10 mouse cellular contexts compared by ENCODE assay signal in genomic region chr12:99340418-99341182, GRCm38 (mm10).
DNase-seq lines count a peak whose midpoint lies in the region; ATAC-seq and TF ChIP-seq lines count a peak whose summit lies in the region.
"Had no signal": no experiment of that assay in that cellular context is flagged by ENCODE, and none has a peak within 500 bp of the region (broad histone marks: within the 10 kb centered on the region; RNA-seq: fewer than 3 reads in every experiment).

No protein-coding gene starts in this region.

- H3K9ac ChIP-seq in embryonic facial prominence, embryonic 14.5 days (ENCODE audit: low read depth, low read length) = no peak overlapping the region
- no peak overlapping the region for H3K9ac ChIP-seq in intestine, postnatal 0 days (ENCODE audit: low read depth, low read length)
- no peak overlapping the region for H3K9ac ChIP-seq in neural tube, embryonic 15.5 days (replicated peaks)
- H3K9ac ChIP-seq: embryonic facial prominence, embryonic 15.5 days had no signal

- peak; percentile 54; the same call in 1 of the 2 replicates for TF ChIP-seq CTCF in intestine, postnatal 0 days (IDR thresholded peaks at IDR 0.05; ENCODE audit: low read depth)

- peaks cover 11% of the 10 kb centered on the region for H3K36me3 ChIP-seq in embryonic facial prominence, embryonic 14.5 days (ENCODE audit: control insufficient read depth, insufficient read depth, low read length)
- peaks cover 14% of the 10 kb centered on the region for H3K36me3 ChIP-seq in intestine, postnatal 0 days (ENCODE audit: control insufficient read depth, insufficient read depth)
- no peaks in the 10 kb centered on the region for H3K36me3 ChIP-seq in neural tube, embryonic 15.5 days
- H3K36me3 ChIP-seq: embryonic facial prominence, embryonic 15.5 days had no signal

- no peaks in the 10 kb centered on the region for H3K27me3 ChIP-seq in embryonic facial prominence, embryonic 14.5 days (replicated peaks; ENCODE audit: control insufficient read depth, insufficient read depth, low read length)
- H3K27me3 ChIP-seq in intestine, postnatal 0 days (replicated peaks; ENCODE audit: control insufficient read depth, insufficient read depth, low read length) = no peaks in the 10 kb centered on the region
- H3K27me3 ChIP-seq in neural tube, embryonic 15.5 days (replicated peaks) = no peaks in the 10 kb centered on the region
- H3K27me3 ChIP-seq: embryonic facial prominence, embryonic 15.5 days; megakaryocyte, embryonic 14.5 days had no signal

- no peak overlapping the region for H3K4me3 ChIP-seq in embryonic facial prominence, embryonic 14.5 days (ENCODE audit: low read depth, low read length)
- no peak overlapping the region for H3K4me3 ChIP-seq in intestine, postnatal 0 days (ENCODE audit: low read depth, low read length)
- H3K4me3 ChIP-seq in neural tube, embryonic 15.5 days (replicated peaks) = no peak overlapping the region
- H3K4me3 ChIP-seq: embryonic facial prominence, embryonic 15.5 days; megakaryocyte, embryonic 14.5 days had no signal

- ATAC-seq in embryonic facial prominence, embryonic 14.5 days (ENCODE audit: low read depth) = no peak
- ATAC-seq in intestine, postnatal 0 days = peak; percentile 76
- ATAC-seq in neural tube, embryonic 15.5 days (ENCODE audit: low FRiP score) = 0 out of 2 replicates have a peak, but pooled peaks have one; percentile 2
- ATAC-seq in megakaryocyte progenitor cell, adult 5-6 weeks (replicated peaks; ENCODE audit: poor library complexity) = no peak

- no peak overlapping the region for H3K4me2 ChIP-seq in embryonic facial prominence, embryonic 14.5 days (ENCODE audit: low read depth, low read length)
- no peak overlapping the region for H3K4me2 ChIP-seq in intestine, postnatal 0 days (replicated peaks; ENCODE audit: low read depth)
- H3K4me2 ChIP-seq in neural tube, embryonic 15.5 days = peak overlapping the region; percentile 31
- H3K4me2 ChIP-seq: embryonic facial prominence, embryonic 15.5 days had no signal

- H3K27ac ChIP-seq in embryonic facial prominence, embryonic 14.5 days (replicated peaks; ENCODE audit: low read depth, low read length) = peak overlapping the region; percentile 54; the same call in 1 of the 2 replicates
- no peak overlapping the region for H3K27ac ChIP-seq in intestine, postnatal 0 days (ENCODE audit: low read depth, low read length)
- H3K27ac ChIP-seq in neural tube, embryonic 15.5 days (replicated peaks) = peak overlapping the region; percentile 84

- intact Hi-C loops in heart, postnatal 25 days (cut with DNase I) = loop anchor here (5.0 kb wide), 1 partner anchor 222 kb away; the partner anchor contains the start of gene Foxn3

- H3K9me3 ChIP-seq in embryonic facial prominence, embryonic 14.5 days (ENCODE audit: control insufficient read depth, low read length) = no peaks in the 10 kb centered on the region
- H3K9me3 ChIP-seq in intestine, postnatal 0 days (ENCODE audit: control insufficient read depth) = no peaks in the 10 kb centered on the region
- no peaks in the 10 kb centered on the region for H3K9me3 ChIP-seq in neural tube, embryonic 15.5 days (replicated peaks)
- H3K9me3 ChIP-seq: embryonic facial prominence, embryonic 15.5 days; megakaryocyte, embryonic 14.5 days had no signal

- peak; percentile 48 to 56 for DNase-seq in heart, adult 9 months (ENCODE audit: low spot score in 2 of 2)
- DNase-seq in heart, postnatal 25 days (ENCODE audit: low spot score) = no peak
- no peak for DNase-seq in embryonic facial prominence, embryonic 14.5 days (ENCODE audit: low spot score)
- DNase-seq in adrenal gland, postnatal 14 days = no peak
- DNase-seq in right cerebral cortex, adult 18-20 months = no peak

- peaks cover 45% of the 10 kb centered on the region for H3K4me1 ChIP-seq in embryonic facial prominence, embryonic 14.5 days (ENCODE audit: control insufficient read depth, insufficient read depth, low read length)
- 0 out of 2 replicates have a peak, but pooled peaks cover 3% of the 10 kb centered on the region for H3K4me1 ChIP-seq in intestine, postnatal 0 days (replicated peaks; ENCODE audit: control insufficient read depth, insufficient read depth, low read length)
- peaks cover 67% of the 10 kb centered on the region for H3K4me1 ChIP-seq in neural tube, embryonic 15.5 days

- 68% methylated on average over 13 of the region's 13 CpGs for WGBS in embryonic facial prominence, embryonic 14.5 days
- 57% methylated on average over 13 of the region's 13 CpGs for WGBS in intestine, postnatal 0 days
- 56% methylated on average over 13 of the region's 13 CpGs for WGBS in neural tube, embryonic 15.5 days

Comparison
In these comparisons a context has a peak if more than half of its experiments do, and no peak if none do; other contexts are left out.
1. DNase-seq: peak in heart, adult 9 months (2 of 2); none in heart, postnatal 25 days (single experiment), embryonic facial prominence, embryonic 14.5 days (single experiment), adrenal gland, postnatal 14 days (single experiment) and right cerebral cortex, adult 18-20 months (single experiment).
2. ATAC-seq: peak in intestine, postnatal 0 days (single experiment) and neural tube, embryonic 15.5 days (single experiment); none in embryonic facial prominence, embryonic 14.5 days (single experiment) and megakaryocyte progenitor cell, adult 5-6 weeks (single experiment).